Mouse (Mus musculus): ENCODE data around the gene Guca2a. TPM values are rescaled to one million over a fixed set of nuclear protein-coding genes. Genes with fewer than 3 reads are reported as not detected.

Guca2a gene
- polyA plus RNA-seq, 1 experiment from 2014 or later: not detected

DNA sequence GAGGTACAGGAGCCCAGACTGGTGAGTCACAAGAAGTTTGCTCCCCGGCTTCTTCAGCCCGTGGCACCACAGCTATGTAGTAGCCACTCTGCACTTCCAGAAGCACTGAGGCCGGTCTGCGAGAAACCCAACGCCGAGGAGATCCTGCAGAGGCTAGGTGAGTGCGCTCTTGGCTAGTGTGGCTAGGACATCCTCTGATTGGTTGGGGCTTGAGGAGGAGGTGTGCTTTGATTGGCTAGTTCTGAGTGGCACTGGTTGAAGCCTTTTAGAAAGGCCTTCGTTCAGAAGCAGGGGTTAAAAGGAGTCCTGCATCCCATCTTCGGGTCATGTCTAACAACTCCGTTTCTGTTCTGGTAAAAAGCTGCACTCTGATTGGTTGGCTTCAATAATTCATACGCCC, 1.2 kb downstream of the Guca2a start:
- DNase-seq (ENCODE audit: low spot score): no peak

DNA sequence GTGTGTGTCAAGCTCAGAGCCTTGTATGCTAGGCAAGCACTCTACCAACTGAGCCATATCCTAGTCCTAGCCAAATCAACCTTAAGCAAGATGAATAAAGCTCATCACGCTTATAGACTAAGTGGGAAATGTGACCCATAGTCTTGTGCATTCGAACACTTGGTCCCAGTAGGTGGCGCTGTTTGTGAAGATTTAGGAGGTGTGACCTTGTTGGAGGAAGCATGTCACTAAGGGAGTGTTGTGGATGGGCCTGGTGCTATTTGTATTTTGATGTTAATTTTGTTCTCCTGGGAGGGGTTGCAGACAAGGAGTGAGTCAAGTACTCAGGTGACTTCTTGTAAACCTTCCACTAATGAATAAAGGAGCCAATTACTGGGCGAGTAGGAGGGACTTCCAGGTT, 5.2 kb downstream of the Guca2a start:
- DNase-seq (ENCODE audit: low spot score): no peak

DNA sequence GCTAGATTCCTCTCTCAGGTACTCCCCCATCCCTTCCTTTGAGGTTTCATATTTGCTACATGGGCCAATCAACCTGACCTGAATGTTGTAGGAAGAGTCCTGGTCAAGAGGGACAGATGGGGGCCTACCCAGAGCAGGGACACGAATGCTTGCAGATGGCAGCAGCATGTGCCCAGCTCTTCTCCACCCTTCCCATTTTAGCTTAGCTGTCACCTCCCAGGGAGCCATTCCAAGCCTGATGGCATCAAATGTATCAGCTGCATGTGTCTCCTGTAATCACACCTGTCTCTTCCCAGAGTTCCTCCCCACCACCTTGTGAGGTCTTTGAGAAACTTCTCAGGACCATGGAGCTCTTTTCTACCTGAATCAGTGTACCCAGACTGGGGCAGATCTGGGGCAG, 19.5 kb downstream of the Guca2a start:
- no peak for DNase-seq (ENCODE audit: low spot score)

DNA sequence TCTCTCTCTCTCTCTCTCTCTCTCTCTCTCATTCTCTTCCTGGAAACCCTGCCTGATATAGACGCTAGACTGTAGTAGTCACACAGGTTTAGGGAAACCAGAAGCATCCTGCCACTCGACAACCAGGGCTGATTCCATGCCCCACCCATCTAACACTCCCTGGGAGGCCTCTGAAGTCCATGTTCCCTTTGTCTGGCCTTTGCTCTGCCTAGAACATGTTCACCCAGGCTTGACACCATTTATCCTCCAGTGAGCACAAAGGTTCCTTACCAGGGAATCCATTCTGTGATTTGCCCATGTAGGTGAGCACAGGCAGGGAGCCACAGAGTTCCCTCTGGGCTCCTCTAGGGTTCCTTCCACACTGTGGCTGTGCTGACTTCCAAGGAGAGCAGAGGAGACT, 20.7 kb downstream of the Guca2a start:
- no peak for DNase-seq (ENCODE audit: low spot score)

DNA sequence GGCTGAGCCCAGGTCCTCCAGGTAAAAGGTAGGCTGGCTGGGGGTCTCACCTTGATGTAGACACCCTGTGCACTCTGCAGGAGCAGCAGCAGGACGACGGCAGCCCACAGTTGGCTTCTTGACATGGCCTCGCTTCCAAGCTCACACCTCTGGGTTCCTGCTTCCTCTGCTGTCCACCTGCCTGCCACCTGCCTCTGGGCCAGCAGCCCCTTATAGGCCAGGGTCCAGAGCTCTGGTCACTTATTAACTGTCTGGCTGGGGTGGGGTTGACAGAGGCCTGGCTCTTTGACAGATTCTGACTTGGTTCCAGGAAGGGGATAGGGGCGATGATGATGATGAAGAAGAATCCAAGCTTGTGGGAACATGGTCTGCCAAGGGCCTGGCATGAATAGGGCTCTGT, 21.2 kb downstream of the Guca2a start, which contains the start of gene Guca2b:
Gene Guca2b, minus strand, starts transcription at position 224 of the 400 bp plus-strand sequence.
- no peak for DNase-seq (ENCODE audit: low spot score)

DNA sequence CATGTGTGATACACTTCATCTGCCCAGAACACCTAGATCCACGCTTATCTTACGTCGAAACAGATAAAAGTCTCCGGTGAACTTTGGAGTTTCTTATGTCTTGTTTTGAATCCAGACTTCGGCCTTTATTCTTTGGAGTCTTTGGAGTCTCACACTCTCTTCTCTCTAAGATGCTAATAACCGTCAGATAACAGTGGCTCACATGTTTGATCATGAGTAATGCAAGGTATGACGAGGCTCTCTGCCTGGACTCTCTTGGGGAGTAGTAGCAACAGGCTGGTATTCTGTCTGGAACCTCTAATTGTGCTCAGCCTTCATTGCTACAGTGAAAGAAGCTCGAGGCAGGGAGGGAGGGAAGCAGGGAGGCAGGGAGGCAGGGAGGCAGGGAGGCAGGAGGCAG, 22.5 kb downstream of the Guca2a start:
- no peak for DNase-seq (ENCODE audit: low spot score)

DNA sequence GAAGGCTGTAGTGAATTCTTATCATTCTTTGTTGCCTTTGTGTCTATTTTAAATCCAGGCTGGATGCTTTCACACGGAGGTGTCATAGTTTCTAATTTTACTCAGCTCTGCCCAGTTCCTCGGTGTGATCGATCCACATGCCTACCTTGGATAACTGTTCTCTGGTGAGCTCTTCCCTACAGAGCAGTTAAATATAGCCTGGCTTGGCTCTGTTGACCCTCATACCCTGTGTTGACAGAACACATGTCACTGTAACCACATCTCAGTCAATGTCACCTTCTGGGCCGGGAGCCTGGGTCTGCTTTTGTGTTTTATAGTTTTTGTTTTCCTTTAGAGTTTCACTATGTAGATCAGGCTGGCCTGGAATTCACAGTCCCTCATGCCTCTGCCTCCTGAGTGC, 24.6 kb downstream of the Guca2a start:
- DNase-seq (ENCODE audit: low spot score): no peak

DNA sequence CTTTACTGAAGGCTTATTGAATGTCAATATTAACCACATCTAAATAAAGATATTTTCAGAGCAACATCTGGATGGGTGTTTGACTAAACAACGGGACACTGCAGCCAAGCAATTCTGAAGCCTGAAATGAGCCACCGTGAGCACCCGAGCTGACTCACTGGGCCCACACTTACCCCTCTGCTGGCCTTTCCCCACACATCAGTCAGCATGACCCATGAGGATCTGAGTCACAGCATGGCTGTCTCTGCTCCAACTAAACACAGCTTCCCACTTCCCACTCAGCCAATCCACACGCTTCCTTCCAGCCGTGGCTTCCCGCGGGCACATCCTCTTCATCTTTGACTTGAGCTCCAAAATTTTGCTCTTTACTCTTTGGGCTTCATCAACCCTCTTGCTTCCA, 25.5 kb downstream of the Guca2a start:
- no peak for DNase-seq (ENCODE audit: low spot score)

DNA sequence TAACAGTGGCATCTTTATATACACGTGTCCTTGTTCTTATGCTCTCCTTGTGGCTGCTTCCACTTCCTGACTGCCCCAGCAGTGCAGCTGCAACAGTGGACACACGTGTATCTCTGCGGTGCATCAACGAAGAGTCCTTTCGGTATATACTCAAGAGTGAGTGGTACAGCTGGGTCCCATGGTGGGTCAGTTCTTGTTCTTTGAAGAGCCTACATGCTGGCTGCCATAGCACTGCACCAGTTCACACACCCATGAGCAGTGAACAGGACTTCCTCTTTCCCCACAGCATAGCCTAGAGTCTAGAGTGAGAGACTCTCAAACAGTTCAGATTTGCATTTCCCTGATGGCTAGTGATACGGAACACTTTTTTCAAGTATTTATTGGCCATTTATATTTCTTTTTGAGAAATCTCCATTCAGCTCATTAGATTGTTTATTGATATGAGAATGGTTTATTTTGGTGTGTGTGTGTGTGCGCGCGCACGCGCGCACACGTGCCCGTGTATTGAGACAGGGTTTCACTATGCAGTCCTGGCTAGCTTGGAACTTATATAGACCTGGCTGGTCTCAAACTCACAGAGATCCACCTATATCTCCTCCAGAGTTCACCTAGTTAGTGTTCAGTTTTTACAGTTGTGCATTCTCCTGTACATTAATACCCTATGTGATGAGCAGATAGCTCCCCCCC, 26.0 kb downstream of the Guca2a start:
- no peak for DNase-seq (ENCODE audit: low spot score)

DNA sequence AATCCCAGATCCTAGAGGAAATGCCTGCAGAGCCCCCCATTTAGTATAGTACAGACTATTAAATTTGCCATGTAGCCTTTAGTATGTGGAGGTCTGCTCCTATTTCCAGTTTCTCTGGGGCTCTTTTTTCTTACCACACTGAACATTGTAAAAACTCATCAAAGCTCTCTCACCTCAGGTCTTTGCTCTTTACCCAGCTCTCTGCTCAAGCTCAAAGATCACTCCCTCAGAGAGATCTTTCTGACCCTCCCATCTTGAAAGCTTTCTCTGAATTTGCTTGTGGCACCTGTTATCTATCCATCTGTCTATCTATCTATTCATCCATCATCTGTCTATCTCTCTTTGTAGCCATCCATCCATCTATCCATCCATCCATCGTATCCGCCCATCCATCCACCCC, 27.7 kb downstream of the Guca2a start:
- no peak for DNase-seq (ENCODE audit: low spot score)

DNA sequence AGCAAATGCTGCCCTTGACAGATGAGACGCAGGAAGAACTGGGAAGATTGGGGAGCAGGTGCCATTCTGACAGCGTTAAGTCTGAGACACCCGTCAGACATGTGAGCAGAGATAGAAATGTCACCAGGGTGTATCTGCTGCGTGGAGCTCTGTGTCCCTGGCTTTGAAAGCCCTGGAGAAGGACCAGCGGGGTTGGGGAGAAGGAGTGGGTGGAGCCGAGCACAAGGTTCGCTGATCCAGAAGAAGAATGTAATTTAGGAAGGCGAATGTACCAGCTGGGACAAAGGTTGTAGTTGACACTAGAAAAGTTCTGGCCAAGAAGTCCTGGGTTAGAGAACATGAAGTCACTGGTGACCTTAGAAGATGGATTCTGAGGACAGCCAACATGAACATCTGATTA, 28.6 kb downstream of the Guca2a start:
- no peak for DNase-seq (ENCODE audit: low spot score)

DNA sequence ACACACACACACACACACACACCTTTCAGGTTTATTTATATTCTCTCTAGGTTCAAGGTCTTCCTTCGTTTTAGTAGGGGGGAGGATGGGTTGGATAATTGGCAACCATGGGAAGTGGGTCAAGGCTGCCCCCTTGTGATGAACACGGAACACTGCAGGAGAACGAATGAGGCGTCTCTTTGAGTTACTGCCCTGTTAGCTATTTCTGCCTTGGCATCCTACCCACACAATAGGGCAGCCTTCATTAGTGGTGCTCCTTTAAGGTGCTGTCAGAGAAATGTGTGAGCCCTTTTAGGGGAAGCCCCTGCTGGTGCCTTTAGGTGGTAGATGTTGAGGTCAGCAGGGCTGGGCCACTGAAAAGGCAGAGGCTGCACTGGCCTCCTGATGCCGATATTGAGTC, 29.9 kb downstream of the Guca2a start:
- peak; percentile 51 for DNase-seq (ENCODE audit: low spot score)

DNA sequence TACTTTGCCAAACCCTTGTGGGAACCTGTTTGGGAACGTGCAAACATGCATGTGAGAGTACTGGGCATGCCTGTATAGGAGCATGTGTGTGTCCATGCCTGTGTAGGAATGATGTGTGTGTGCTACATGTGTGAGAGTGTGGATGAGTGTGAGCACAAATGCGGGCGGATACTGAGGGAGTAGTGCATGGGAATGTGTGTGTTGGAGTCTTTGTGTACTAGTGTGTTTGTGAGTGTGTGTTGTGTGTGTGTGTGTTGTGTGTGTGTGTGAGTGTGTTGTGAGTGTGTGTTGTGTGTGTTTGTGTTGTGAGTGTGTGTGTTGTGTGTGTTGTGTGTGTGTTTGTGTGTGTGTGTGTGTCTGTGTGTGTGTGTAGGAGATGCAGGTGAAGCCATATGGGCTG, 30.7 kb downstream of the Guca2a start:
- no peak for DNase-seq (ENCODE audit: low spot score)

DNA sequence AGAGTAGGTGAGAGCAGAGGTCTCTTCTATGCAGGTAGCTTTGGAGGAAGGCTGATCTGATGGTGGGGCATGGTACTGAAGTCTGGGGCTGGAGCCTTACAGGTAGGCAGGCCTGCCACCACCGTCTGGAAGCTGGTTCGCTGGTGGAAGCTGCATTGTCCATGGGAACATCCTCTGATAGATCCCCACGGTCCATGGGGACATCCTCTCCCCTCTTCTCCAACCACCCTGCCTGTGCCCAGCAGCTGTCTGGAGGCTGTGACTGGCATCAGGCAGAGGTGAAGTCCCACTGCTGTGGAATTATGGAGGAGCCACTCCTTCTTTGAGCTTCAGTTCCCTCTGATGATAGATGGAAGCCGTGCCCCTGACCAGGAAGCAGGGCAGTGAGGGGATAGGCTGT, 31.1 kb downstream of the Guca2a start:
- no peak for DNase-seq (ENCODE audit: low spot score)

DNA sequence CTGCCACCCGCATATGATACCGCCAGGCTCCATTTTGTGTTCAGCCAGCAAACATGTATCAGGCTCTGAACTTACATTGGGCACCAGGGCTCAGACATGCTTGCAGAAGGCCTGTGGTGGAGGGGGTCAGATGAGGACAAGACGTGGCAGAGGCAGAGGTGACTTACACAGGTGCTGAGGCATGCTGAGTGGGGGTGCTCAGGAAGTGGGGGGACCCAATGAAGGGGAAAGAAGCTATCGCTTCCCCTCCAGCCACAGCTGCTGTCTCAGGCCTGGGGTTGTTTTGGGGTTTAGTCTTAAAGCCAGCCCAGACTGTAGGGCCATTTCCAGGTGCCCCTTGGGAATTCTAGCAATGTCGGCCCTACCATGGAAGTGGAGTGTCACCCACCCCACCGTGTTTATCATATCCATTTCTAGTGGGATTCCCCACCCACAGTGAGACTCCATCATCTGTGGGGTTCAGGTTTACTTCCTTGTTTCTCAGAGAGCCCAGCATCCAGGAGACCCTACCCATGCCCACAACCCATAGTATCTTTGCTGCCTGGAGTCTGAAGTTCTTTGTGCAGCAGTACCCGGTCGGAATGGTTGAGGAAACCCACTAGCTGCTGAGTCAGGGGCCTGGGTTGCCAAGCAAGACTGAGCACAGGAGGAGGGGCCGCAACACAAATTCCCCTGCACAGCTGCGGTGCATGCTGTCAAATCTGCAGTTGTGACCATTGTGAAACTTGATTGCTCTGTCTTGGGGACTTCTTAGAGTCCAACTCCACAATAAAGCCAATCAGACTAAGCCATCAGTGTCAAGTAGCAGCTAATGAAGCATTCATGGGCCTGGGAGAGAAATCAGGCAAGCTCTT, 32.1 kb downstream of the Guca2a start:
- DNase-seq (ENCODE audit: low spot score): peak; percentile 62

DNA sequence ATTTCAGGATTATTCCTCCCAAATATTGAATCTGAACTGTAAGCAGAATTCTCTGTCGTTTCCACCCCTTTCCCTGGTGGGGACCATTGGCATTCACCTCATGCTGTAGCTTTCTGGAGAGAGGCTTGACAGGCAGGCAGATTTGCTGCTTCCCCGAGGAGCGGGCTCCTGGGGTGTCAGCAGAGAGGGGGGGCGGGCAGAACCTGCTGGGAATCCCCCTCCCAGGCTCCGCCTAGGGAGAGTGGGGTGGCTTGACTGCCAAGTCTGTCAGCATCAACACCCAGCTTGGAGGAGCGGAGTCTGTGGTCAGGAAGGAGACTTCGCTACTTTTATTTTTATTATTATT, 32.7 kb downstream of the Guca2a start:
- DNase-seq (ENCODE audit: low spot score): no peak

DNA sequence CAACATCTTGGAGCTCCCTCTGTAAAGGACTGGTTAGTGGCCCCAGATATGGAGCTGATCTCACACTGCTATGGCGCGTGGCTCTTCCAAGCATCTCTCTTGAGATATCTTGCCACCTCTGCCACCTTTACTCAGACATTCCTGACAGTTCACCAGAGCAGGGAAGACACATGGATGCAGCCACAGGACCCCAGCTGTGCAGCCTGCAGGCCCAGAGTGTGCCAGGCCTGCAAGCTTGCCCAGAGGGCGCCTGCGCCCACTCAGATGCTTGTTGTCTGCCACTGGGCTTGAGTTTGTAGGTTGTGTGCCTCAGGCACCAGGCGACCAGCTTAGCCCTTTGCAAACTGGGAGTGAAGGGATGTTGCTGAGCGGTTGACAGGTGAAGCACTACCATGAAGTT, 33.2 kb downstream of the Guca2a start:
- DNase-seq (ENCODE audit: low spot score): no peak

DNA sequence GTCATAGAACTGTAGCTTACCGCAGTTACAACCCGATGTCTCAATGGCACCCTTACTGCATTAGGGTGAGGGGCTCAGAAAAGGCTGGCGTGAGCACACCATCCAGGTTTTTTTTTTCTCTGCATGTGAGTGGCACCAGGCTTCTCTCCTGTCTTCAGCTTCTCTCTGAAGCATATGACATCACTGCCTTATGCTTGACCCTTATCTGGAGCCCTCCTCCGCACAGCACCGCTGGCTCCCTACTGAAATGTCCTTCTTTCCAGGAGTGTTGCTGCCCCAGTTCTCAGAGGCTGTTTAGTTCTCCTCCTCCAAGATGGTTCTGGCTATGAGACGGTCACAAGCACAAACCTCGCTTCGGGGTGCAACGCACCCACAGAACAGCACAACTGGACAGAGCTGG, 33.7 kb downstream of the Guca2a start:
- DNase-seq (ENCODE audit: low spot score): no peak

DNA sequence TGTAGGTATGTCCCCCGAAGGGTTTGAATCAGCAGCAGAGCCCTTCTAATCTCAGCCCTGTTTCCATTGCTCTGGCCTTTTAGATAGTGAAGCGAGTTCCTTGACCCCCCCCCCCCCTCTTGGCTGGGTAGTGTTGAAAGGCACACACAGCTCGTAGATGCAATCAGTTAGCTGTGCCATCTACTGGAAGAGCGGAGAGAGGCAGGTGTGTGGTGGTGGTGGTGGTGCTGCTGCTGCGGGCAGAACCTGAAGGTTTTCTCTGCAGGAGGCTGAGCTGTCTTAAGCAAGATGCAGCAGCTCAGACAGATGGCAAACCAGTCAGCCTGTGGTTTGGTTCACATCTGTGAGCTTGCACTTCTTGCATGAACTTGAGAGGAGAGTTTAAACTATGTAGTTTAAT, 35.2 kb downstream of the Guca2a start:
- DNase-seq (ENCODE audit: low spot score): peak; percentile 60

DNA sequence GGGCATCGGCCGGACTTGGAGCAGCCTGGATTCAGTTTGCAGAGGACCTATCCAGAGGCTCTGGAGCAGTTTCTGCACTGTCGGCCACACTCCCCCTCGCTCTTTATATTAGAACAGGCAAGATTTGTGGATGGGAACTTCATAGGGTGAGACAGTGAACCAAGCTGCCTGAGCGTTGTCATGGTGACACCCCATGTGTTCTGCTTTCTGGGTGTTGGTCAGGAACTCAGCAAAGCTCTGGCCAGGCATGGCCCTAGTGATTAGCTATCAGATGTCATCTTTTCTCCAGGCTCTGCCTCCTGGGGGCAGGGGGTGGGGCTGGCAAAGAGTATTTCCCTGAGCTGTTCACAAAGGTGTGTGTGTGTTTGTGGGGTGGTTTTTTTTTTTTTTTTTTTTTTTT, 45.1 kb downstream of the Guca2a start:
- no peak for DNase-seq (ENCODE audit: low spot score)

DNA sequence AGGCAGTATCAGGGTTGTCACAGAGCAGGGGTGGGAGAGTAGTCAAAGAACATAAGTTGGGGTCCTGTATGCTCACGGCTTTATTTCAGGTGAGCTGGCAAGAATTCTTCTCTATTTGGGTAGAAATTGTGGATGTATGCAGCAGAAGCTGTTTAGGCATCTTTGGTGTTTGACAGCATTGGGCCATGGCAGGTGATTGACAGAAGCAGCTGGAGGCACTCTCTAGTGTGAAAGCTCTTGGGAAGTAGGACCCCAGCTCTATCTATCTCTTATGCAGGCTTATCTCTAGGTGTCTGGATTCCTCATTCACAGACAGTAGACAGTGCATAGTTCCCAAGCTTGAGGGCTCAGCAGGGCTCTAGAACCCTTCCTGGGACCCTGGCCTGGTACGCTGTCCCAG, 48.2 kb downstream of the Guca2a start:
- DNase-seq (ENCODE audit: low spot score): no peak

Data from thymus, postnatal 0 days (tissue).